Mouse (Mus musculus): ENCODE results near the gene Wdr92. TPM values are rescaled to one million over a fixed set of nuclear protein-coding genes. Genes with fewer than 3 reads are reported as not detected.
A peak's percentile ranks its signal among the peaks of the same experiment; 100 is the strongest.
"Not testable (repeated sequence)": the region's sequence is repeated elsewhere in the genome, so short reads cannot be mapped to it uniquely, and the experiment has no call there.

The Wdr92 gene
- polyA plus RNA-seq, 1 experiment from 2014 or later = 15.1 TPM

GRCm38 (mm10) chr11:17211258-17212140 is 29.6 kb downstream of the Wdr92 start, which contains the start of gene Pno1:
Gene Pno1, minus strand, starts transcription at chr11:17211568.
- H3K9me3 ChIP-seq (replicated peaks) = no peaks in the 10 kb centered on the region
- H3K27ac ChIP-seq = peak within 1 kb of the TSS; percentile 62
- peak; percentile 93 for DNase-seq
- peak within 1 kb of the TSS; percentile 87 for H3K4me2 ChIP-seq
- peak; percentile 96 for ATAC-seq (ENCODE audit: low read depth)
- peak within 1 kb of the TSS; percentile 93 for H3K4me3 ChIP-seq (replicated peaks)
- WGBS (ENCODE audit: insufficient replicate concordance) = under 1% methylated on average over 64 of the region's 65 CpGs
- H3K4me1 ChIP-seq (replicated peaks) = peaks cover 32% of the 10 kb centered on the region
- no peaks in the 10 kb centered on the region for H3K27me3 ChIP-seq
- H3K9ac ChIP-seq = peak within 1 kb of the TSS; percentile 87
- H3K36me3 ChIP-seq = peaks cover 24% of the 10 kb centered on the region

GRCm38 (mm10) chr11:17212141-17212495 is 30.2 kb downstream of the Wdr92 start:
- ATAC-seq (ENCODE audit: low read depth) (no peak), DNase-seq (no peak)
- H3K4me2 ChIP-seq = peak overlapping the region; percentile 87
- H3K9ac ChIP-seq = peak overlapping the region; percentile 87
- peak overlapping the region; percentile 93 for H3K4me3 ChIP-seq (replicated peaks)
- H3K36me3 ChIP-seq = peaks cover 23% of the 10 kb centered on the region
- H3K9me3 ChIP-seq (replicated peaks) = no peaks in the 10 kb centered on the region
- H3K27ac ChIP-seq = peak overlapping the region; percentile 62
- no peaks in the 10 kb centered on the region for H3K27me3 ChIP-seq
- WGBS (ENCODE audit: insufficient replicate concordance) = under 1% methylated on average over 10 of the region's 10 CpGs
- H3K4me1 ChIP-seq (replicated peaks) = peaks cover 32% of the 10 kb centered on the region

GRCm38 (mm10) chr11:17212903-17213509 is 31.1 kb downstream of the Wdr92 start:
- ATAC-seq (ENCODE audit: low read depth) (peak; percentile 39; the same call in 1 of the 2 replicates), DNase-seq (peak; percentile 14)
- H3K9me3 ChIP-seq (replicated peaks) = no peaks in the 10 kb centered on the region
- H3K4me2 ChIP-seq = peak overlapping the region; percentile 87
- H3K36me3 ChIP-seq = peaks cover 19% of the 10 kb centered on the region
- H3K27ac ChIP-seq = peak overlapping the region; percentile 62
- H3K4me1 ChIP-seq (replicated peaks) = peaks cover 32% of the 10 kb centered on the region
- no peaks in the 10 kb centered on the region for H3K27me3 ChIP-seq
- WGBS (ENCODE audit: insufficient replicate concordance) = 20% methylated on average over 5 of the region's 5 CpGs
- H3K4me3 ChIP-seq (replicated peaks) = peak overlapping the region; percentile 93
- peak overlapping the region; percentile 87 for H3K9ac ChIP-seq

GRCm38 (mm10) chr11:17215475-17215874 is 33.6 kb downstream of the Wdr92 start:
- no peak overlapping the region for H3K9ac ChIP-seq
- 68% methylated on average over 3 of the region's 3 CpGs for WGBS (ENCODE audit: insufficient replicate concordance)
- peaks cover 27% of the 10 kb centered on the region for H3K4me1 ChIP-seq (replicated peaks)
- no peaks in the 10 kb centered on the region for H3K27me3 ChIP-seq
- H3K4me3 ChIP-seq (replicated peaks) = no peak overlapping the region
- no peak overlapping the region for H3K27ac ChIP-seq
- no peak for DNase-seq
- H3K4me2 ChIP-seq = no peak overlapping the region
- no peaks in the 10 kb centered on the region for H3K9me3 ChIP-seq (replicated peaks)
- no peak for ATAC-seq (ENCODE audit: low read depth)
- H3K36me3 ChIP-seq = peaks cover 5% of the 10 kb centered on the region

GRCm38 (mm10) chr11:17221126-17221525 is 39.2 kb downstream of the Wdr92 start:
- peaks cover 38% of the 10 kb centered on the region for H3K36me3 ChIP-seq
- DNase-seq = no peak
- no peak overlapping the region for H3K4me3 ChIP-seq (replicated peaks)
- H3K9me3 ChIP-seq (replicated peaks) = no peaks in the 10 kb centered on the region
- WGBS (ENCODE audit: insufficient replicate concordance) = 87% methylated on average over 8 of the region's 8 CpGs
- no peak overlapping the region for H3K27ac ChIP-seq
- no peak overlapping the region for H3K4me2 ChIP-seq
- no peak overlapping the region for H3K9ac ChIP-seq
- H3K27me3 ChIP-seq = no peaks in the 10 kb centered on the region
- no peaks in the 10 kb centered on the region for H3K4me1 ChIP-seq (replicated peaks)
- ATAC-seq (ENCODE audit: low read depth) = no peak

- 72% methylated on average over 5 of the region's 5 CpGs for WGBS (ENCODE audit: insufficient replicate concordance)
- H3K36me3 ChIP-seq = peaks cover 57% of the 10 kb centered on the region
- H3K4me3 ChIP-seq (replicated peaks) = no peak overlapping the region
- no peak overlapping the region for H3K27ac ChIP-seq
- H3K27me3 ChIP-seq = no peaks in the 10 kb centered on the region
- H3K9me3 ChIP-seq (replicated peaks) = no peaks in the 10 kb centered on the region
- DNase-seq (no peak), ATAC-seq (ENCODE audit: low read depth) (no peak)
- H3K4me2 ChIP-seq = no peak overlapping the region
- no peak overlapping the region for H3K9ac ChIP-seq
- H3K4me1 ChIP-seq (replicated peaks) = peaks cover 15% of the 10 kb centered on the region
Observed at GRCm38 (mm10) chr11:17232792-17233191, 50.9 kb downstream of the Wdr92 start.

GRCm38 (mm10) chr11:17236449-17237037 is 54.6 kb downstream of the Wdr92 start:
- DNase-seq (no peak), ATAC-seq (ENCODE audit: low read depth) (peak; percentile 83)
- Histone ChIP-seq H3K4me1 (replicated peaks) (peaks cover 21% of the 10 kb centered on the region), H3K27ac (no peak overlapping the region), H3K27me3 (no peaks in the 10 kb centered on the region), H3K4me2 (no peak overlapping the region), H3K9ac (no peak overlapping the region), H3K4me3 (replicated peaks) (no peak overlapping the region), H3K9me3 (replicated peaks) (no peaks in the 10 kb centered on the region), H3K36me3 (peaks cover 28% of the 10 kb centered on the region)
- WGBS (ENCODE audit: insufficient replicate concordance) = 16% methylated on average over 5 of the region's 5 CpGs

- not testable (repeated sequence) for H3K4me3 ChIP-seq (replicated peaks); H3K9me3 ChIP-seq (replicated peaks); ATAC-seq (ENCODE audit: low read depth); H3K27me3 ChIP-seq; H3K4me2 ChIP-seq; DNase-seq; H3K27ac ChIP-seq; H3K9ac ChIP-seq
- 68% methylated on average over 5 of the region's 5 CpGs for WGBS (ENCODE audit: insufficient replicate concordance)
- Histone ChIP-seq H3K4me1 (replicated peaks) (peaks cover 21% of the 10 kb centered on the region), H3K36me3 (peaks cover 12% of the 10 kb centered on the region; the same call in 1 of the 2 replicates)
Observed at GRCm38 (mm10) chr11:17238598-17238997, 56.7 kb downstream of the Wdr92 start.

- Histone ChIP-seq H3K4me3 (replicated peaks) (no peak overlapping the region), H3K4me1 (replicated peaks) (no peaks in the 10 kb centered on the region), H3K4me2 (no peak overlapping the region), H3K36me3 (no peaks in the 10 kb centered on the region), H3K27ac (no peak overlapping the region), H3K9me3 (replicated peaks) (no peaks in the 10 kb centered on the region), H3K27me3 (no peaks in the 10 kb centered on the region), H3K9ac (no peak overlapping the region)
- ATAC-seq (ENCODE audit: low read depth) (no peak), DNase-seq (no peak)
Observed at GRCm38 (mm10) chr11:17248715-17249114, 66.8 kb downstream of the Wdr92 start.

- H3K4me3 ChIP-seq (replicated peaks) = peak overlapping the region; percentile 87
- DNase-seq = peak; percentile 9
Observed at GRCm38 (mm10) chr11:17256813-17257365, 75.0 kb downstream of the Wdr92 start.

GRCm38 (mm10) chr11:17257443-17257842 is 75.5 kb downstream of the Wdr92 start, which contains the start of gene C1d:
Gene C1d, plus strand, starts transcription at chr11:17257579.
- DNase-seq (peak; percentile 89), ATAC-seq (ENCODE audit: low read depth) (peak; percentile 93)
- no peaks in the 10 kb centered on the region for H3K9me3 ChIP-seq (replicated peaks)
- under 1% methylated on average over 33 of the region's 33 CpGs for WGBS (ENCODE audit: insufficient replicate concordance)
- H3K27me3 ChIP-seq = no peaks in the 10 kb centered on the region
- H3K36me3 ChIP-seq = no peaks in the 10 kb centered on the region
- peak within 1 kb of the TSS; percentile 75 for H3K4me2 ChIP-seq
- H3K27ac ChIP-seq = peak within 1 kb of the TSS; percentile 89
- H3K4me3 ChIP-seq (replicated peaks) = peak within 1 kb of the TSS; percentile 87
- H3K4me1 ChIP-seq (replicated peaks) = peaks cover 13% of the 10 kb centered on the region
- peak within 1 kb of the TSS; percentile 89 for H3K9ac ChIP-seq

More at GRCm38 (mm10) chr11:17256813-17257365, 75.0 kb downstream of the Wdr92 start:
- Histone ChIP-seq H3K9ac (peak overlapping the region; percentile 89), H3K9me3 (replicated peaks) (no peaks in the 10 kb centered on the region), H3K4me1 (replicated peaks) (peaks cover 13% of the 10 kb centered on the region), H3K27me3 (no peaks in the 10 kb centered on the region), H3K4me2 (peak overlapping the region; percentile 75), H3K36me3 (no peaks in the 10 kb centered on the region), H3K27ac (no peak overlapping the region)
- WGBS (ENCODE audit: insufficient replicate concordance) = 49% methylated on average over 8 of the region's 8 CpGs
- peak; percentile 50 for ATAC-seq (ENCODE audit: low read depth)
